In genomic region chr2:57934062-57934822, GRCm38 (mm10) we compare ENCODE assay signal across 9 mouse cellular contexts.
DNase-seq lines count a peak whose midpoint lies in the region; ATAC-seq lines count a peak whose summit lies in the region.
"Had no signal": no experiment of that assay in that cellular context is flagged by ENCODE, and none has a peak within 500 bp of the region (broad histone marks: within the 10 kb centered on the region; RNA-seq: fewer than 3 reads in every experiment).

No protein-coding gene starts in this region.

- WGBS in hindbrain, embryonic 11.5 days, result 60% methylated on average over 5 of the region's 5 CpGs
- 64% methylated on average over 5 of the region's 5 CpGs for WGBS in hindbrain, embryonic 12.5 days
- WGBS in stomach, embryonic 16.5 days, result 44% methylated on average over 5 of the region's 5 CpGs

- H3K9me3 ChIP-seq in hindbrain, embryonic 11.5 days (ENCODE audit: control insufficient read depth, low read length), result no peaks in the 10 kb centered on the region
- H3K9me3 ChIP-seq in hindbrain, embryonic 12.5 days (replicated peaks), result no peaks in the 10 kb centered on the region
- no peaks in the 10 kb centered on the region for H3K9me3 ChIP-seq in stomach, embryonic 16.5 days (replicated peaks; ENCODE audit: control insufficient read depth, low read length)

- DNase-seq in CD4-positive, CD25-positive, alpha-beta regulatory T cell, adult 2 months (ENCODE audit: low read depth, low spot score), result peak; percentile 13
- DNase-seq in hindbrain, embryonic 11.5 days (ENCODE audit: low spot score), result peak; percentile 5
- peak; percentile 25 for DNase-seq in right cerebral cortex, postnatal 14 days
- no peak for DNase-seq in right cerebral cortex, postnatal 25 days
- DNase-seq in layer of hippocampus, postnatal 10 days (ENCODE audit: low spot score in 2 of 2), result no peak
- DNase-seq: spleen, adult 18-20 months had no signal

- ATAC-seq in CD4-positive, CD25-positive, alpha-beta regulatory T cell, adult 4 months, result no peak
- no peak for ATAC-seq in hindbrain, embryonic 11.5 days (ENCODE audit: low FRiP score)
- no peak for ATAC-seq in hindbrain, embryonic 12.5 days (ENCODE audit: low FRiP score)
- peak; percentile 47; the same call in 1 of the 2 replicates for ATAC-seq in stomach, embryonic 16.5 days (ENCODE audit: insufficient read depth, low FRiP score)

- H3K9ac ChIP-seq in hindbrain, embryonic 11.5 days (ENCODE audit: low read depth, low read length), result no peak overlapping the region
- no peak overlapping the region for H3K9ac ChIP-seq in hindbrain, embryonic 12.5 days
- no peak overlapping the region for H3K9ac ChIP-seq in stomach, embryonic 16.5 days (ENCODE audit: low read length)

- H3K36me3 ChIP-seq in hindbrain, embryonic 11.5 days (ENCODE audit: control insufficient read depth, insufficient read depth, low read length), result no peaks in the 10 kb centered on the region
- no peaks in the 10 kb centered on the region for H3K36me3 ChIP-seq in hindbrain, embryonic 12.5 days
- H3K36me3 ChIP-seq in stomach, embryonic 16.5 days (ENCODE audit: control insufficient read depth, insufficient read depth, low read length), result no peaks in the 10 kb centered on the region

- no peak overlapping the region for H3K4me2 ChIP-seq in hindbrain, embryonic 11.5 days (replicated peaks; ENCODE audit: low read depth, low read length)
- H3K4me2 ChIP-seq in hindbrain, embryonic 12.5 days (replicated peaks), result no peak overlapping the region
- no peak overlapping the region for H3K4me2 ChIP-seq in stomach, embryonic 16.5 days (ENCODE audit: low read depth, low read length)

- no peaks in the 10 kb centered on the region for H3K4me1 ChIP-seq in hindbrain, embryonic 11.5 days (replicated peaks; ENCODE audit: control insufficient read depth, insufficient read depth, low read length)
- H3K4me1 ChIP-seq in hindbrain, embryonic 12.5 days, result no peaks in the 10 kb centered on the region
- H3K4me1 ChIP-seq in stomach, embryonic 16.5 days (ENCODE audit: control insufficient read depth, insufficient read depth, low read length), result no peaks in the 10 kb centered on the region

- no peak overlapping the region for H3K4me3 ChIP-seq in hindbrain, embryonic 11.5 days (ENCODE audit: low read depth, low read length)
- H3K4me3 ChIP-seq in hindbrain, embryonic 12.5 days, result no peak overlapping the region
- H3K4me3 ChIP-seq in stomach, embryonic 16.5 days (replicated peaks; ENCODE audit: low read length), result no peak overlapping the region

- no peak overlapping the region for H3K27ac ChIP-seq in hindbrain, embryonic 11.5 days (ENCODE audit: low read depth, low read length)
- no peak overlapping the region for H3K27ac ChIP-seq in hindbrain, embryonic 12.5 days
- H3K27ac ChIP-seq in stomach, embryonic 16.5 days (ENCODE audit: low read length), result no peak overlapping the region

- no peaks in the 10 kb centered on the region for H3K27me3 ChIP-seq in hindbrain, embryonic 11.5 days (ENCODE audit: control insufficient read depth, insufficient read depth, low read length)
- H3K27me3 ChIP-seq in hindbrain, embryonic 12.5 days, result no peaks in the 10 kb centered on the region
- no peaks in the 10 kb centered on the region for H3K27me3 ChIP-seq in stomach, embryonic 16.5 days (ENCODE audit: control insufficient read depth, insufficient read depth, low read length)

Comparison
In these comparisons a context has a peak if more than half of its experiments do, and no peak if none do; other contexts are left out.
1. DNase-seq: peak in CD4-positive, CD25-positive, alpha-beta regulatory T cell, adult 2 months (single experiment), hindbrain, embryonic 11.5 days (single experiment) and right cerebral cortex, postnatal 14 days (single experiment); none in right cerebral cortex, postnatal 25 days (single experiment) and layer of hippocampus, postnatal 10 days (0 of 2).